Mouse (Mus musculus) urinary bladder, postnatal 10 days (tissue): ENCODE measurements around the gene Proz.
"Not testable (repeated sequence)": the region's sequence is repeated elsewhere in the genome, so short reads cannot be mapped to it uniquely, and the experiment has no call there.

Source experiments
- DNase-seq: peaks from one replicate; pipeline ENCODE4 v3.0.0; 2022; ENCODE audit warnings: low spot score

Proz gene

GRCm38 (mm10) chr8:13060441-13061150 lies at the start of gene Proz:
Gene Proz, plus strand, starts transcription at chr8:13060914.
- no peak for DNase-seq

DNA sequence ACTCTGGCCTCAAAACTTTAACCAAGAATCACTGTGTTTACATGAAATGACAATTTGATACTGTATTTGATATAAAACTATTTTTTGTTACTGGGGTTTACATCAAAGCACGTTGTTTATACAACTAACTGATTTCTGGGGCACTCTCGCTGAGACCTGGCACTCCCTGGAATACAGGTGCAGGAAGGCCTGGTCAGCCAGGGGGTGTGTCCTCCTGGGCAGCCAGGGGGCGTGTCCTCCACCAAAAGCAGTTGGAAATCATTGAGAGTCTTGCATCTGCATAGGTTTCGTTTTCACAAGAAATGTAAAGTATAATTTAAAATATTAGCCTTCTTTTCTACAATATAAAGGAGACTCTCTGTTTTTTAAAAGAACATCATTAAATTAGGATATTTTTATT lies 41.2 kb upstream of the Proz start:
- no peak for DNase-seq

GRCm38 (mm10) chr8:13021830-13022229 lies 38.9 kb upstream of the Proz start:
- DNase-seq: no peak

GRCm38 (mm10) chr8:13025487-13026224 lies 35.1 kb upstream of the Proz start, which contains the start of gene F7:
Gene F7, plus strand, starts transcription at chr8:13026034.
- DNase-seq: no peak

- no peak for DNase-seq
Observed at GRCm38 (mm10) chr8:13027615-13028014, 33.1 kb upstream of the Proz start.

DNA sequence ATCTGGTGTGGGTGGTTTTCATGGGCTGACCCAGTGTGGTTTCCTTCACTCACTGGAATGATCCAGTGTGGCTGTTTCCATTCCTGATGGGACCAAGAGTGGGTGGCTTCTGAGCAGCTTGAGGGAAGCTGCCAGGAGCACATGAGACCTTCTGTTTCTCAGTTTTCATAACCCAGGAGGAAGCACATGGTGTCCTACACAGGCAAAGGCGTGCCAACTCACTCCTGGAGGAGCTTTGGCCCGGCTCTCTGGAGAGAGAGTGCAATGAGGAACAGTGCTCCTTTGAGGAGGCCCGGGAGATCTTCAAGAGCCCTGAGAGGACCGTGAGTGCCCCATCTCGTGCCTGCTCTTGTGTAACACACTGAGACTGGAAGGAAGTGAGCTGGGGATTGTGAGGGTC lies 32.2 kb upstream of the Proz start:
- DNase-seq: no peak

GRCm38 (mm10) chr8:13036346-13036812 lies 24.3 kb upstream of the Proz start:
- no peak for DNase-seq

DNA sequence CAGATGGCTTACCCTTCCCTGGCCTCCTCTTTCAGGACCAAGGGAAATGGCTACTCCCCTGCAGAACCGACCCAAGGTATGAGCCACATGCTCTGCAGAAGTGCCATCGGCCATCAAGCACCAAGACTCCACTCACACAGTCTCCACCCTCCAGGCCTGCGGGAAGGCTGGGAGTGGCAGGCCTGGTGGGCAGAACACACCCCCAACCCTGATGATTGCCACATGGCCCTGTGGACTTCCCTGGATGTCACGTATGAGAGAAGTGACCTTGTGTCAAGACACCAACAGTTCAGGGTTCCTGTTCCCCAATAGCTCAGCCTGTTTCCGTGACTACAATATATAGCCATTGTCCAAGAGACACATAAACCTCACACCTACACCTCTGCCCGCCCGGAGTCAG lies 23.7 kb upstream of the Proz start, which contains the start of gene F10:
F10 (plus strand) TSS at position 294 of the 400 bp plus-strand sequence.
- DNase-seq: no peak

GRCm38 (mm10) chr8:13037569-13037968 lies 23.1 kb upstream of the Proz start:
- DNase-seq: no peak

DNA sequence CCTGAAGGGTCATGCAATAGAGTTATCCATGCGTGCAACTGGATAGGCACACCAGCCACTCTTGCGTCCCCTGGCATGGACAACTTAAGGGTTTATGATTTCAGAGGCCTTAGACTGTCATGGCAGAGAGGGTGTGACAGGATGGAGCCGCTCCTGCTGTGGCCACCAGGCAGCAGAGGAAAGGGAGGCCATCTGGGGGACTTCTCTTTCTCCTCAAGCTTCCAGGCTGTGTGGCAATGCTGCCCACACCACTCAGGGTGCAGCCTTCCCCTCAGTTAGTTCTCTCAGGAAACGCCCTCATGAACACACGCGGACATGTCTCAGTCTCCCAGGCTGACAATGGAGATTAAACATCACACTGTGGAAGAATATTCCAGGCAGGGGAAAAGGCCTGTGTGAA lies 21.7 kb upstream of the Proz start:
- no peak for DNase-seq

- no peak for DNase-seq
Observed at GRCm38 (mm10) chr8:13041459-13041858, 19.3 kb upstream of the Proz start.

DNA sequence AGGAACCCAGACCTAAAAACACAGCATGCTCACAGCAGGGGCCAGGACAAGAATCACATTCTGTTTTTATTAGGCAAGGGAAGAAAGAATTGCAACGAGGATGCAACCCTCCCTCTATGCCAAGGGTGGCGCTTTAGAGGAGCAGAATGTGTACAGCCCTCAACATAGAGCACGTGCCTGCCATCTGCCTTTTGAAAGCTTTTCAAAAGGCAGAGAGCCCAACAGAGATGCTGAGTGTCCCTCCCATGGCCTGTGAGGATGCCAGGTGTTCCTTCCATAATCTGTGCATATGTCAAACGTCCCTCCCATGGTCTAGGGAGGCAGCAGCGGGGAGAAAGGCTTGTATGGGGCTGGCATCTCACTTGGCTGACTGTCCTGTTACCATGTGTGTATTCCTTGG lies 13.1 kb upstream of the Proz start:
- no peak for DNase-seq

DNA sequence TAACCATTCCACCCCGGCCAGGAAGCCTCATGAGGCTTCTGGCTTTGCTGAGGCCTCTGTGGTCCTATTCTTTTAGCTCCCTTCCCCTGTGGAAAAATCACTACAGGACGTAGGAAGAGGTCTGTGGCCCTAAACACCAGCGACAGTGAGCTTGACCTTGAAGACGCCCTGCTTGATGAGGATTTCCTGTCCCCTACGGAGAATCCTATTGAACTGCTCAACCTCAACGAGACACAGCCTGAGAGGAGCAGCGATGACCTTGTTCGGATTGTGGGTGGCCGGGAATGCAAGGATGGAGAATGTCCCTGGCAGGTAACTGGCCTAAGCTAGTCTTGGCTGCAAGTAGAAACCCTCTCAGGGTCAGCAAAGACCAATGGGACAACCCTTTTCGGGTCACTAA lies 10.2 kb upstream of the Proz start:
- no peak for DNase-seq

DNA sequence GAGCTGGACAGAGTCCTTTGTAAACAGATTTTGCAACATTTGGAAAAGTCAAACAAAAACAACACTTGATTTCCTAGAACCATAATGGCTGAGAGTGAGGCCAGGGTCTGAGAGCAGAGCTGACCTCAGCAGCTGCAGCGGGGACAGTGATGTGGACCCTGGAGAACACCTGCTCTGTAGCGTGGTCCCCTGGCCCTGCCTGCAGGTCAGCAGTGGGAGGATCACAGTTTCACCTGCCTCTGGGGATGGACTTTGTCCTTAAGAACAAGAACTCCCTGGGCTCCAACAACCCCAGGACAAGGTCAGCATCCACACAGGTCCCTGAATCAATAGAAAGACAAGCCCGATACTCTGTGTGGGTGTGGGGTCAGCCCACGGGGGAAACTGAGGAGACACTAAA lies 3.4 kb upstream of the Proz start:
- no peak for DNase-seq

DNA sequence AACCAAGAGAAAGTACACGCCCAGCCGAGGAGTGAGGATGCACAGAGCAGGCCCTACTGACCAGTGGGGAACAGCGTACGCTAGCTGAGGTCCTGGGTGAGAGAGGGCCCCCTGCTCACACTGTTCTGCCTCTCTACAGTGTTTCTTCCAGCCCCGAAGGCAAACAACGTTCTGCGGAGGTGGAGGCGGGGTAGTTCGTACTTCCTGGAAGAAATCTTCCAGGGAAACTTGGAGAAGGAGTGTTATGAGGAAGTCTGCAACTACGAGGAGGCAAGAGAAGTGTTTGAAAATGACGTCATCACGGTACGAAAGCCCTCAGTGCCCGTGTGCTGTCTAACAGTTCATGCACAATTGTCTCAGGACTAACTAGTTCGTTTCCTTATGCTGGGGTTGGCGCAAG lies 2.4 kb downstream of the Proz start:
- DNase-seq: no peak

DNA sequence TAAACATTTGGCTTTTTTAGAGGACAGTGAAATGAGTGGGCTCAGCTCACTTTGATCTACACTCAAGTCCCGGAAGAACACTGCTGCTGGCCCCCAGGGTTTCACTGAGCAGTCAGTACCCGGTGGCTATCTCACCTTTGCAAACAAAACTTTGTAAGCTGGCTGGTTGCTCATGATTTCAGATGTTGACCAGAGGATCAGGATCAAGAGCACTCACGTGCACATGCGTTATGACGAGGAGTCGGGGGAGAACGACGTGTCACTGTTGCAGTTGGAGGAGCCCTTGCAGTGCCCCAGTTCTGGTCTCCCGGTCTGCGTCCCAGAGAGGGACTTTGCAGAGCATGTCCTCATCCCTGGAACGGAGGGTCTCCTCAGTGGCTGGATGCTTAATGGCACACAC lies 12.5 kb downstream of the Proz start:
- DNase-seq: no peak

DNA sequence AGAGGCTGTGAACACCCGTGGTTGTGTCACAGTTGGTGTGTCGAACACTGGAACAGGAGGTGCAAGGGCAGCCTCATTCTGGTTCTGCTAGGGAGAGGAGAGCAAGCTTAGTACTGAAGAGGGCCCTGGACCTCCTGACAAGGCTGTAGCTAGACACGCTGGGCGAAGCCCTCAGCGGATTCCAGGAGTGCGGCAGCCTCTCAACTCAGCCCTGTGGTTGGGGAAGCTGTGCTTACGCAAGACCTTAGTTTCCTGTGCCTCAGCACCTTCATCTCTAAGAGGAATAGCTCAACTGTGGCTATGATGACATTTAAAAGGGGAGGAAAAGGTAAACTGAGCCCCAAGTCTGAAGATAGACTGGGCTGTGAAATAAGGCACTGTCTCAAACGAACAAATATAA lies 14.3 kb downstream of the Proz start:
- no peak for DNase-seq

DNA sequence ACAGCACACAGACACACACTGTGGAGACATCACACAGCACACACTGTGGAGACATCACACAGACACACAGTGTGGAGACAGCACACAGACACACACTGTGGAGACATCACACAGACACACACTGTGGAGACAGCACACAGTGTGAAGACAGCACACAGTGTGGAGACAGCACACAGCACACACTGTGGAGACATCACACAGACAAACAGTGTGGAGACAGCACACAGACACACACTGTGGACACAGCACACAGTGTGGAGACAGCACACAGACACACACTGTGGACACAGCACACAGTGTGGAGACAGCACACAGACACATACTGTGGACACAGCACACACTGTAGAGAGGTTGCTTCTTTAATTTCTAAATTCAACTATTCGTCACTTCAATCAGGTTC lies 14.9 kb downstream of the Proz start:
- DNase-seq: not testable (repeated sequence)

- no peak for DNase-seq
Observed at GRCm38 (mm10) chr8:13077542-13077941, 16.8 kb downstream of the Proz start.

- DNase-seq: peak; percentile 80
Observed at GRCm38 (mm10) chr8:13104691-13105086, 44.0 kb downstream of the Proz start.

- peak; percentile 90 for DNase-seq
Observed at GRCm38 (mm10) chr8:13105087-13105881, 44.6 kb downstream of the Proz start, which contains the start of the genes Pcid2 and Cul4a. Gene Pcid2, minus strand, starts transcription at chr8:13105459. Gene Cul4a, plus strand, starts transcription at chr8:13105621.

DNA sequence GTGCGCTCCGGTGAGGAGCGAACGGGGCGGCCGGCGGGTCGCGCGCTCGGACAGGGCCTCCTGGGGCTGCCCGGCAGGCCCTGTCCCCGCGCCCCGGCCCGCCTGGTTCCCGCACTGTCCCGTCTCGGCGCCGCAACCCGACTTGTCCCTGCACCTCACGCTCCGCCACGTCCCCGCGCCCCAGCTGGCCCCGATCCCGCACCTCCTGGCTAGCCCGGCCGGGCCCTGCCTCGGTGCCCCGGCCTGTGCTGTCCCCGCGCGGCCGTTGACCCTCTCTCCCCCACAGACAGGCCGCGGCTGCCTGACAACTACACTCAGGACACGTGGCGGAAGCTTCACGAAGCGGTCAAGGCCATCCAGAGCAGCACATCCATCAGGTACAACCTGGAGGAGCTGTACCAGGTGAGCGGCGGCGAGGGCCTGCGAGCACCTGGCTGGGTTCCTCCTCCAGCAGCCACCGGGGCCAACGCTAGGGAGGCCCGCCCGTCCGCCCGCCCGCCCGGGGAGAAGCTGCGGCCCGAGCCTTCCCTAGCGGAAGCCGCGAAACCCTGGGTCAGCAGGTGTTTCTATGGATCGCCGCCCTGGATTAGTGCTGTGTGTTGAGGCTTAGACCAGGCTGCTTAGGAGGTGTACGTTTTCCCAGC lies 45.3 kb downstream of the Proz start:
- DNase-seq: peak; percentile 20
